Mouse (Mus musculus) heart, postnatal 0 days (tissue): ENCODE results near the gene Polr2g.

ENCODE experiments used
- CTCF ChIP-seq: IDR thresholded peaks from 2 replicates; pipeline ENCODE4 v1.5.1; 2016; ENCODE audit warnings: antibody characterized with exemption, control low read depth, low read depth
- EP300 ChIP-seq: IDR thresholded peaks from 2 replicates; pipeline ENCODE4 v1.6.1; 2016; ENCODE audit warnings: antibody characterized with exemption, low read depth

DNA sequence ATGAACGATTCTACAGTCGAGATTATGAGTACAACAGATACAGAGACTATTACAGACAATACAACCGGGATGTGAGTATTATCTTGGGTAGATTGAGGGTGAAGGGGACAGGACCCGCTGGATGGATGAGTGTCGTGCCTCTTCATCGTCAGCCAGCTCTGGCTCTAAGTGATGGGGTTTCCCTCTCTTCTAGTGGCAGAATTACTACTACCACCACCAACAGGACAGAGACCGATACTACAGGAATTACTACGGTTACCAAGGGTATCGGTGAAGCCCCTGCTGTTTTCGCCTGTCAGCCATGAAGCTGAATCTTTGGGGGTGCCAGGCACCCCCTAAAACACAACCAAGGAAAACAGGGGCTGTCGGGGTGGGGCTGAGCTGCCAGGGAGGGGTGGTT lies 32.9 kb upstream of the Polr2g start:
- TF ChIP-seq EP300 (no peak), CTCF (no peak)
